Mouse (Mus musculus): ENCODE measurements around the gene Fmo3. TPM values are rescaled to one million over a fixed set of nuclear protein-coding genes. Genes with fewer than 3 reads are reported as not detected.

The Fmo3 gene
- polyA plus RNA-seq, 1 experiment from 2014 or later = not detected

- Histone ChIP-seq H3K4me2 (no peak overlapping the region), H3K9ac (ENCODE audit: low read length) (no peak overlapping the region), H3K9me3 (ENCODE audit: control insufficient read depth, low read length) (no peaks in the 10 kb centered on the region), H3K36me3 (ENCODE audit: control insufficient read depth, insufficient read depth, low read length) (no peaks in the 10 kb centered on the region), H3K27me3 (ENCODE audit: control insufficient read depth, insufficient read depth, low read length) (no peaks in the 10 kb centered on the region), H3K4me1 (ENCODE audit: control insufficient read depth, insufficient read depth, low read length) (no peaks in the 10 kb centered on the region), H3K4me3 (ENCODE audit: low read depth, low read length) (no peak overlapping the region), H3K27ac (ENCODE audit: low read depth, low read length) (no peak overlapping the region)
- DNase-seq (ENCODE audit: low spot score, missing footprints) (no peak), ATAC-seq (ENCODE audit: low FRiP score) (no peak)
- 74% methylated on average over 4 of the region's 4 CpGs for WGBS
Measured at GRCm38 (mm10) chr1:162934374-162935012, 49.8 kb downstream of the Fmo3 start.

- DNase-seq (ENCODE audit: low spot score, missing footprints) = no peak
- no peaks in the 10 kb centered on the region for H3K27me3 ChIP-seq (ENCODE audit: control insufficient read depth, insufficient read depth, low read length)
- no peaks in the 10 kb centered on the region for H3K4me1 ChIP-seq (ENCODE audit: control insufficient read depth, insufficient read depth, low read length)
- no peaks in the 10 kb centered on the region for H3K36me3 ChIP-seq (ENCODE audit: control insufficient read depth, insufficient read depth, low read length)
- no peak overlapping the region for H3K4me3 ChIP-seq (ENCODE audit: low read depth, low read length)
- H3K9me3 ChIP-seq (ENCODE audit: control insufficient read depth, low read length) = no peaks in the 10 kb centered on the region
- H3K27ac ChIP-seq (ENCODE audit: low read depth, low read length) = no peak overlapping the region
- no peak for ATAC-seq (ENCODE audit: low FRiP score)
- H3K4me2 ChIP-seq = no peak overlapping the region
- H3K9ac ChIP-seq (ENCODE audit: low read length) = no peak overlapping the region
- WGBS = 87% methylated on average over 4 of the region's 4 CpGs
Measured at GRCm38 (mm10) chr1:162932386-162932785, 51.9 kb downstream of the Fmo3 start.

GRCm38 (mm10) chr1:162931880-162932279 lies 52.4 kb downstream of the Fmo3 start:
- no peak overlapping the region for H3K9ac ChIP-seq (ENCODE audit: low read length)
- H3K27me3 ChIP-seq (ENCODE audit: control insufficient read depth, insufficient read depth, low read length) = no peaks in the 10 kb centered on the region
- DNase-seq (ENCODE audit: low spot score, missing footprints) (no peak), ATAC-seq (ENCODE audit: low FRiP score) (no peak)
- WGBS = 80% methylated on average over 5 of the region's 5 CpGs
- H3K27ac ChIP-seq (ENCODE audit: low read depth, low read length) = no peak overlapping the region
- H3K4me2 ChIP-seq = no peak overlapping the region
- H3K4me3 ChIP-seq (ENCODE audit: low read depth, low read length) = no peak overlapping the region
- no peaks in the 10 kb centered on the region for H3K36me3 ChIP-seq (ENCODE audit: control insufficient read depth, insufficient read depth, low read length)
- no peaks in the 10 kb centered on the region for H3K9me3 ChIP-seq (ENCODE audit: control insufficient read depth, low read length)
- no peaks in the 10 kb centered on the region for H3K4me1 ChIP-seq (ENCODE audit: control insufficient read depth, insufficient read depth, low read length)

GRCm38 (mm10) chr1:162931310-162931875 lies 52.9 kb downstream of the Fmo3 start:
- no peaks in the 10 kb centered on the region for H3K4me1 ChIP-seq (ENCODE audit: control insufficient read depth, insufficient read depth, low read length)
- H3K9ac ChIP-seq (ENCODE audit: low read length) = no peak overlapping the region

GRCm38 (mm10) chr1:162930631-162931030 lies 53.7 kb downstream of the Fmo3 start:
- ATAC-seq (ENCODE audit: low FRiP score) (no peak), DNase-seq (ENCODE audit: low spot score, missing footprints) (no peak)
- Histone ChIP-seq H3K27ac (ENCODE audit: low read depth, low read length) (no peak overlapping the region), H3K4me3 (ENCODE audit: low read depth, low read length) (no peak overlapping the region), H3K4me1 (ENCODE audit: control insufficient read depth, insufficient read depth, low read length) (no peaks in the 10 kb centered on the region), H3K27me3 (ENCODE audit: control insufficient read depth, insufficient read depth, low read length) (no peaks in the 10 kb centered on the region), H3K4me2 (no peak overlapping the region), H3K9ac (ENCODE audit: low read length) (no peak overlapping the region), H3K9me3 (ENCODE audit: control insufficient read depth, low read length) (no peaks in the 10 kb centered on the region), H3K36me3 (ENCODE audit: control insufficient read depth, insufficient read depth, low read length) (no peaks in the 10 kb centered on the region)
- WGBS = 72% methylated on average over 2 of the region's 2 CpGs

More at GRCm38 (mm10) chr1:162931310-162931875, 52.9 kb downstream of the Fmo3 start:
- H3K4me2 ChIP-seq = no peak overlapping the region
- H3K36me3 ChIP-seq (ENCODE audit: control insufficient read depth, insufficient read depth, low read length) = no peaks in the 10 kb centered on the region
- ATAC-seq (ENCODE audit: low FRiP score) = no peak
- no peak overlapping the region for H3K27ac ChIP-seq (ENCODE audit: low read depth, low read length)
- no peaks in the 10 kb centered on the region for H3K27me3 ChIP-seq (ENCODE audit: control insufficient read depth, insufficient read depth, low read length)
- no peak overlapping the region for H3K4me3 ChIP-seq (ENCODE audit: low read depth, low read length)
- 79% methylated on average over 4 of the region's 4 CpGs for WGBS
- no peak for DNase-seq (ENCODE audit: low spot score, missing footprints)
- no peaks in the 10 kb centered on the region for H3K9me3 ChIP-seq (ENCODE audit: control insufficient read depth, low read length)

GRCm38 (mm10) chr1:162929146-162929545 lies 55.2 kb downstream of the Fmo3 start:
- ATAC-seq (ENCODE audit: low FRiP score) (no peak), DNase-seq (ENCODE audit: low spot score, missing footprints) (no peak)
- Histone ChIP-seq H3K27ac (ENCODE audit: low read depth, low read length) (no peak overlapping the region), H3K9me3 (ENCODE audit: control insufficient read depth, low read length) (no peaks in the 10 kb centered on the region), H3K4me2 (no peak overlapping the region), H3K27me3 (ENCODE audit: control insufficient read depth, insufficient read depth, low read length) (no peaks in the 10 kb centered on the region), H3K4me3 (ENCODE audit: low read depth, low read length) (no peak overlapping the region), H3K4me1 (ENCODE audit: control insufficient read depth, insufficient read depth, low read length) (no peaks in the 10 kb centered on the region), H3K9ac (ENCODE audit: low read length) (no peak overlapping the region), H3K36me3 (ENCODE audit: control insufficient read depth, insufficient read depth, low read length) (no peaks in the 10 kb centered on the region)
- WGBS = 82% methylated on average over 3 of the region's 3 CpGs

- H3K9me3 ChIP-seq (ENCODE audit: control insufficient read depth, low read length) = no peaks in the 10 kb centered on the region
- no peaks in the 10 kb centered on the region for H3K36me3 ChIP-seq (ENCODE audit: control insufficient read depth, insufficient read depth, low read length)
- H3K4me1 ChIP-seq (ENCODE audit: control insufficient read depth, insufficient read depth, low read length) = no peaks in the 10 kb centered on the region
- H3K4me2 ChIP-seq = no peak overlapping the region
- H3K27ac ChIP-seq (ENCODE audit: low read depth, low read length) = no peak overlapping the region
- H3K9ac ChIP-seq (ENCODE audit: low read length) = no peak overlapping the region
- ATAC-seq (ENCODE audit: low FRiP score) (no peak), DNase-seq (ENCODE audit: low spot score, missing footprints) (no peak)
- H3K27me3 ChIP-seq (ENCODE audit: control insufficient read depth, insufficient read depth, low read length) = no peaks in the 10 kb centered on the region
- no peak overlapping the region for H3K4me3 ChIP-seq (ENCODE audit: low read depth, low read length)
- WGBS = 82% methylated on average over 1 of the region's 1 CpGs
Measured at GRCm38 (mm10) chr1:162925121-162925520, 59.2 kb downstream of the Fmo3 start.

- DNase-seq (ENCODE audit: low spot score, missing footprints) (no peak), ATAC-seq (ENCODE audit: low FRiP score) (no peak)
- Histone ChIP-seq H3K4me2 (no peak overlapping the region), H3K27ac (ENCODE audit: low read depth, low read length) (no peak overlapping the region), H3K36me3 (ENCODE audit: control insufficient read depth, insufficient read depth, low read length) (no peaks in the 10 kb centered on the region), H3K9me3 (ENCODE audit: control insufficient read depth, low read length) (no peaks in the 10 kb centered on the region), H3K27me3 (ENCODE audit: control insufficient read depth, insufficient read depth, low read length) (no peaks in the 10 kb centered on the region), H3K9ac (ENCODE audit: low read length) (no peak overlapping the region), H3K4me3 (ENCODE audit: low read depth, low read length) (no peak overlapping the region), H3K4me1 (ENCODE audit: control insufficient read depth, insufficient read depth, low read length) (no peaks in the 10 kb centered on the region)
- 73% methylated on average over 8 of the region's 8 CpGs for WGBS
Measured at GRCm38 (mm10) chr1:162916661-162917060, 67.7 kb downstream of the Fmo3 start.

- H3K36me3 ChIP-seq (ENCODE audit: control insufficient read depth, insufficient read depth, low read length) = no peaks in the 10 kb centered on the region
- H3K27me3 ChIP-seq (ENCODE audit: control insufficient read depth, insufficient read depth, low read length) = no peaks in the 10 kb centered on the region
- no peak overlapping the region for H3K4me2 ChIP-seq
- no peak overlapping the region for H3K9ac ChIP-seq (ENCODE audit: low read length)
- no peaks in the 10 kb centered on the region for H3K9me3 ChIP-seq (ENCODE audit: control insufficient read depth, low read length)
- DNase-seq (ENCODE audit: low spot score, missing footprints) = no peak
- no peak overlapping the region for H3K4me3 ChIP-seq (ENCODE audit: low read depth, low read length)
- WGBS = 92% methylated on average over 4 of the region's 4 CpGs
- no peaks in the 10 kb centered on the region for H3K4me1 ChIP-seq (ENCODE audit: control insufficient read depth, insufficient read depth, low read length)
- H3K27ac ChIP-seq (ENCODE audit: low read depth, low read length) = no peak overlapping the region
- no peak for ATAC-seq (ENCODE audit: low FRiP score)
Measured at GRCm38 (mm10) chr1:162914932-162915556, 69.3 kb downstream of the Fmo3 start.

Measured in midbrain, embryonic 11.5 days (tissue).